Mouse (Mus musculus): ENCODE data around the gene Thbs3.
A peak's percentile ranks its signal among the peaks of the same experiment; 100 is the strongest.
"Not testable (repeated sequence)": the region's sequence is repeated elsewhere in the genome, so short reads cannot be mapped to it uniquely, and the experiment has no call there.

Gene Thbs3

DNA sequence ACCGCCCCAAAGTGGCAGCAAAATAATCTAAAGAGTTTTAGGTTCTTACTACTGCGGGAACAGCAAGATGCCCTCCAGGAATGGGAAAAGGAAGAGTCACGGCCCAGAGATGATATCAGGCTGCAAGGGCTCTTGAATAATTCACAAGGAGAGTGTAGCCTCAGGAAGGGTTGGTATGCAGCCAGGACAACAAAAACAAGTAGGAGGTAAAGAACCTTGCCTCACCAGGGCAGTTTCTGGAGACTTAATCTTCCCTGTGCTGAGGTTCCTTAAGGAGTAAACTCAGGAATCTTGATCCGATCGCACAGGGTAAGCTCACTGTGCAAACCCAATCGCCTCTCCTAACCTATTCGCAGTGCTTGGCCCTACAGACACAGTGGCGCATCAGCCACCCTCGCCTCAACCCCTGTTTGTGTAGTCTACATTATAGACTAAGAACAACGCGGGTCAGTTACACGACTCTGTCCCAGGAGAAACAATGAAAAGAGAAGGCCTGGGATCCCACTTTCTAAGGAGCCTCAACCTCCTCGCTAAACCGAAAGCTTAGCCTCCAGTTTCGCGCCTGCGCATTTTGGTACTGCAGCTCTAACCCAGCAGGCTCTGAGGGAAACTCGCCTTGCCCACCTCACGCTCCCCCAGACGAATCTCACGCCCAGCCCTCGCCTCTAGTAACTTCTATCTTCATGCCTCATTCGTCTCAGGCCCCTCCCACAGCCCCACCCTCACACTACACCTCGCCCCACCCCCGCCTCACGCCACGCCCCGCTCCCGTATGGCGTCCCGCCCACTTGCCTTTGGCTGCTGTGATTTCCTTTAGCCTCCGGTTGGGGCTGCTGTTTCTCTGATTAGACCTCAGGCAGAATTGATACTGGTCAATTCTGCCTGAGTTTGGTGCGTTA lies 18.8 kb upstream of the Thbs3 start:
- peak; percentile 90 to 91 for DNase-seq (ENCODE audit: low spot score in 2 of 2)

DNA sequence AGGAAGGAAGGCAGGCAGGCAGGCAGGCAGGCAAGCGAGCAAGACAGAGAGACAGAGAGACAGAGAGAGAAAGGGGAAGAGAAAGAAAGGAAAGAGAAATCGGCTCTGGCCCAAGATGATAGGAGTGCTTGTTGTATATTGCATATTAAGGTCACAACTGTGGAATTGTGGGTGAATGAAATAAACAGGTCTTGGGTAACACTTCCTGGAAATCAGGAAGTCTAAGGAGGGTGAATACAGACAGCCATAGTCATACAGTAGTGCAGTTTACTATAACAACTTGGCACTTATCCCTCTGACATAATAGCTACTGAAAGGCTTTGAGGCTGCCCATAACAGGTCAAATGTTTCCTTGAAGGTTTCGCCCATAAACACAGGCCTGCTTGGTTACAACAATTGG lies 15.1 kb upstream of the Thbs3 start:
- DNase-seq (ENCODE audit: low spot score in 2 of 2): no peak

DNA sequence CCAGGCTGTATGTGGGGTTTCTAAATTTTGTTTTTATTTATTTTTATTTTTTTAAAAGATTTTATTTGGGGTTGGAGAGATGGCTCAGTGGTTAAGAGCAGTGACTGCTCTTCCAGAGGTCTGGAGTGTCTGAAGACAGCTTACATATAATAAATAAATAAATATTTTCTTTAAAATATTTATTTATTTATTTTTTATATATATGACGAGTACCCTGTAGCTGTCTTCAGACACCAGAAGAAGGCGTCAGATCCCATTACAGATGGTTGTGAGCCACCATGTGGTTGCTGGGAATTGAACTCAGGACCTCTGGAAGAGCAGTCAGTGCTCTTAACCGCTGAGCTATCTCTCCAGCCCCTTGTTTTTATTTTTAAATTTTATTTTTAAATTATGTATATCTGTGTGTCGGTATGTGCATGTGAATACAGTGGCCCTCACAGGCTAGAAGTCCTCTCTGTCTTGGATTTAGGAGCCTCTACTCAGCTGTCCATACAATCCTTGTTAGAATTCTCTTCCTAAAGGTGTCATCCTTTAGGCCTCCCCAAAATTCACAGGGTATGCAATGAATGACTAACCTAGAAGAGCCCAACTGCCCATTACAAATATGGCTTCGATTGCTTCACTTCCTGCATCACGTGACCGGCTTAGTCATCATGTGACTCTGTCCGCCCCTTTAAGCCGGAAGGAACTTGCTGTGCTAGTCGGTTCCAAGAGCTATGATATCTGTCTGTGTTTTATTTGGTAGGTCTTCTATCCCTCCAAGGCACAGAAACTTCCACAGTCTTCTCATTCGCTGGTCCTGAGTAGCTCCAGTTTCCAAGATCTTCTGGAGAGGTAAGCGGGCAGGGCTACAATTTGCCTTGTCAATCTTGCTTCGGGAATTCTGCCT lies 12.5 kb upstream of the Thbs3 start, which contains the start of gene Gba:
Gene Gba (plus strand): TSS at position 676 of the 889 bp plus-strand sequence.
- DNase-seq (ENCODE audit: low spot score in 2 of 2): peak; percentile 75 to 86

DNA sequence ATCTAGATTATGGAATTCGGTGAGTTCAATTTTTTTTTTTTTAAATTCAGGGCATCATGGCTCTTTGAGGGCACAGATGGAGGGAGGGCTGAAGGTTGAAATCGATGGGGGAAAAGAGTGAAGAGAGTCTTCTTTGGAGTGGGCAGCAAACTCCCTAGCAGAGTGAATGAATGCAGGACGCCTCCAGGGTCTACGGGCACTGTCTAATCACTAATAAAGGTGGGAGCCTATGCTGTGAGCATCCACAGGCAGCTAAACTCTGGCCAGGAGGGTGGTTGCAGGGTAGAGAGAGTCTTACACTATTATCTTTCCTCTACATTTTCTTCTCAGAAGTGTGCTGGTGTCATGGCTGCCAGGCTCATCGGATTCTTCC lies 11.9 kb upstream of the Thbs3 start:
- DNase-seq (ENCODE audit: low spot score in 2 of 2): no peak

DNA sequence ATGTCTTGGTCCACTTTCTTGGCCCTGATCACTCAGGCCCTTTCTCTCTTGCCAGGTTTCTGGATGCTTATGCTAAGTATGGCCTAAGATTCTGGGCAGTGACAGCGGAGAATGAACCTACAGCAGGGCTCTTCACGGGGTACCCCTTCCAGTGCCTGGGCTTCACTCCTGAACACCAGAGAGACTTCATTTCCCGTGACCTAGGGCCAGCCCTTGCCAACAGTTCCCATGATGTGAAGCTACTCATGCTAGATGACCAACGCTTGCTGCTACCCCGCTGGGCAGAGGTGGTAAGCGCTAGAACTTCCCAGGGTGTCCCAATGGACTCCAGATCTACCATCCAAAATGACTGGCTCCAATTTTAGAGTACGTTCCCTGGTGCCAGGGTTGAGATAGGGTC lies 8.9 kb upstream of the Thbs3 start:
- no peak for DNase-seq (ENCODE audit: low spot score in 2 of 2)

DNA sequence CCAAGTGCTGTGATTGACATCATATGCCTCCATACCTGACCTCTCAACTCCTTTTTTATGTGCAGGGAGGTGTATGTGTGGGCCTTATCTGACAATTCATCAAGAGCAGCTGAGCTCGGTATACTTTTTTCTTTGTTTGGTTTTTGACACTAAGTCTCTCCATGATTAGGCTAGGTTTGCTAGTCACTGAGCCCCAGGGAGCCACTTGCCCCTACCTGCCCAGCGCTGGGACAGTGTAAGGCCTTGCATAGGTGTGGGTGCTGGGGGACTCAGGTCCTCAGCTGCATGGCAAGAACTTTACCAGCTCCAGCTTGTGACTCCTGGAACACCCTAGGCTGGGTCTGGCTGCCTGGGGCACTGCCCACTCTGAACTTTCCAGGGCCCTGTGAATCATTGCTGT lies 8.3 kb upstream of the Thbs3 start:
- no peak for DNase-seq (ENCODE audit: low spot score in 2 of 2)

DNA sequence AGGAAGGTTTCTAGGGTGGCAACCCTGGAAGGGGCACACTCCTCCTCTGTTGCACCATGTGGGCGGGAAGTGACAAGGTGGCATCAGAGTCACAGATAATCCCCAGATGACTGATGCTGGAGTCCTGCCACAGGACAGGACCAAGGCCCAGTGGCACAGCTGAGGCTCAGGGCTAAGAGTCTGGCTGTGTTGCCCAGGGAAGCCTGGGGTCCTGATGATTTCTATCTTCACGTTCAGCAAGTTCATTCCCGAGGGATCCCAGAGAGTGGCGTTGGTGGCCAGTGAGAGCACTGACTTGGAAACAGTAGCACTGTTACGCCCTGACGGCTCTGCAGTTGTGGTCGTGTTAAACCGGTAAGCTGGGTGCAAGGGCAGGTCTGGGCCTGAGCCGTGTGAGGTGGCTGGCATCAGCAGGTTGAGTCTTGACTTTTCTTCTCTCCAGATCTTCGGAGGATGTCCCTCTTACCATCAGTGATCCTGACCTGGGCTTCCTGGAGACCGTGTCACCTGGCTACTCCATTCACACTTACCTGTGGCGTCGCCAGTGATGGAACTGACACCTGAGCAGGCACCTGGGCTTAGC lies 6.8 kb upstream of the Thbs3 start:
- no peak for DNase-seq (ENCODE audit: low spot score in 2 of 2)

DNA sequence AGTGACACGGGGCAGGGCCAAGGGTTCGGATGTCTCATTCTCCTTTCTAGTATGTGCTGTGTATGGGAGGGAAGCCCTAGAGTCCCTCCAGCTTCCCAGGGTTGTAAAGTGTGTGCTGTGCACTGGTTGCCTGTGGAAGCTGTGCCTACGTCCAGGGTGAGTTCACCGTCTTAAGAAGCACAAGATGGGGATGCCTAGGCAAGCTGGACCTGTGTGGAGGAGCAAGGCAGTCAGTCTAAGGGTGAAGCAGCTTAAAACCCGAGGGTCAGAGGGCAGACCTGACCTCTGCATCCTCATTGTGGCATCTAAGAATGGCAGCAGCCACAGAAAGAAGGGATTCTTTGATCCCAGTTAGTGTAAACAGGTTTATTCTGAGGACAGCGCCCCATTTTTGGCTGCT lies 6.2 kb upstream of the Thbs3 start:
- DNase-seq (ENCODE audit: low spot score in 2 of 2): no peak

DNA sequence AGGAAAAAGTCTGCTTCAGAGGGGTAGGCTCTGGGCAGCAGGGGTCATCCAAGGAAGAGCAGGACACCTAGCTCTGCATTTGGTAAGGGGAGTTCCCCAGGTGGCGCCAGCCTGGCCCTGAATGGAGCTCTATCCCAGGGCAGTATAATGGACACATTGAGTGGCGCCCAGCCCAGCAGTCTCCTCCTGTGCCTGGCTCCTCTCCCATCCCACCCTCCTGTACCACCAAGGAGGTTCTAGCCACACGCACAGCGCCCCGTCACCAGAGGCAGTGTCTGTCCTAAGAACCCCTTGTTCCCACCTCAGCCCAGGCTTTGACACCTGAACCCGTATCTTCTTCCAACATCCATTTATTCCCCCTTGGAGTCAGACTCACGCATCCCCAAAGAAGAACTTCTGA lies 5.2 kb upstream of the Thbs3 start:
- no peak for DNase-seq (ENCODE audit: low spot score in 2 of 2)

DNA sequence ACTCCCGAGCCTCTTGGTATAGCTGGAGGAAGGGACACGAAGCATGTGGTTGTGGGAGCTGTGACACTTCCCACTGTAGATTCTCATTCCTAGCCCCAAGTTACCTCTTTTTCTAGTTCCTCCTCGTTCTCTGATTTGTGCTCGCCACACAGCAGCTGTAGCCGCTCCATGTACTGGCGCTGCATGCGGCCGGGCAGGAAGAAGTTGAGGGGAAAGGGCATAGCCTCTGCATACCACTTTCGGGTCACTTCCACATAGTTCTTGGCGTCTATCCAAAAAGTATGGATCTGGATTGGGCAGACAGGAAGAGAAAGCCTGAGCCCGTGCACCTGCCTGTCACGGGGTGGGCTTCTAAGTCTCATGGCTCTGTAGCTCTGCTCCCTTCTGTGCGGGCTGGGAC lies 4.8 kb upstream of the Thbs3 start:
- DNase-seq (ENCODE audit: low spot score in 2 of 2): no peak

DNA sequence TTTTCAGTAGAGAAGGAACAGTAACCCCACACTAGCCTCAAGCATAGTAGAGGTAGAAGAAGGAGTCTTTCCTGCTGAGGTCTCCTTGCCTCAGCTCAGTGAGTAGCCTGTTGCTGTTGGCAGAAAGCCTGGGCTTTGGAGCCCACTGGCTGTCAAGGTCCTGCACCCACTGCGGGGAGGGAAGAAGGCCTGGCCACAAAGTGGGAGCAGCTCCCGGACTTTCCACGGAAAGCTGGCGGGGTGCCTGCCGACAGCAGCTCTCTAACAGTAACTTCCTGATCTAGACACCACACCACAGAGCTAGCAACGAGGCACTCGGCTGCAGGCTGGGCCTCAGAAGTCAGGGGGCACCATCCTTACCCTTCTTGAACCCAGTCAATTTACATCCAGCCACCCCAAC lies 4.2 kb upstream of the Thbs3 start:
- DNase-seq (ENCODE audit: low spot score in 2 of 2): no peak

DNA sequence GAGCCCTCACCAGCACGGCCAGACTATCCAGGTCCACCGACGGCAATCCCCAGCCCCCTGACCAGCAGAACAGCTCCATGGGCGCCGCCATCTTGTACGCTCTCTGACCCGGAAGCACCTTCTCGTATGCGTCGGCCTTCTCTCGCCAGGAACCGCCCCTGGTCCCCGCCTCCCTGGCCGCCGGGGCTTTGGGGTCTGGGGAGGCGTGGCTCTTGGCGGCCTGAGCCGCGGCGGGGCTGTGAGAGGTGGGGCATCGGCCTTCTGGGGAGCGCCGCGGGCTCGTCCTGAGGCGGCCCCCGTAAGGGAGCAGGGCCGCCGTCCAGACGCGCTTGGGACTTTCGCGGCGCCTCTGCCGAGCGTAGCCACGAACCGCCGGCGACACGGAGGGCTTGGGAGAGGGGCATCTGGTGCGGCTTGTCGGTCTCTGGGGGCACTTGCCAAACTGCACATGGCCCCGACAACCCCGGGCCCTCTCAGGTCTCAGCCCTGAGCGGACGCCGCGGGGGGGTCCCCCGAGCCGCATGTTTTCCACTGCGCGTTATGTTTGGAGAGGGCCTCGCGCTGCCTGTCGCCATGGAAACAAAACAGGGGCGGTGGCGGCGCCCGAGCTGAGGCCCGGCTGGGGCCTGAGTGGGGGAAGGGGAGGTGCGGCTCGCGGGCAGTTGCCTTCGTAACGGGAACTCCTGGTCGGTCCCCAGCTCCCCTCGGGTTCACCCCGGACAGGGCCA lies 1.0 kb upstream of the Thbs3 start:
- DNase-seq (ENCODE audit: low spot score in 2 of 2): peak; percentile 73 to 77

DNA sequence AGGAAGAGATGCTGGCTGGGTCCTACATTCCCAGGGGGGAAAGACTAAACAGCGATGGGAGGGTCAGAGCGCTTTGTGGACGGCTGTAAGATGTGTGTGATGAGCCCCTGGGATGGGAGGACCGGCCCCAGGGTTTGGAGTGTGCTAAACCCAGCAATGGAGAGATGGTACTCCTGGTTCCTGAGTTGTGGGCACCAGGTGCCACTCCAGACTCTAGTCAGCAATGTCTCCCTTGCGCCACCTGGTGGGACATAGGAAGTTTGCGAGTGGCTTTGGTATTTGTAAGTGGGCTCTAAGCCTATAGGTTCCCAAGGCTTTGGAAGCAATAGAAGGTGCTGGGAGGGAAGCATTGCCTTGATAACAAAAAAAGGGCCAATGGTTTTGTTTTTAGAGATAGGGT lies 873 bp downstream of the Thbs3 start:
- DNase-seq (ENCODE audit: low spot score in 2 of 2): peak; percentile 70 to 85

DNA sequence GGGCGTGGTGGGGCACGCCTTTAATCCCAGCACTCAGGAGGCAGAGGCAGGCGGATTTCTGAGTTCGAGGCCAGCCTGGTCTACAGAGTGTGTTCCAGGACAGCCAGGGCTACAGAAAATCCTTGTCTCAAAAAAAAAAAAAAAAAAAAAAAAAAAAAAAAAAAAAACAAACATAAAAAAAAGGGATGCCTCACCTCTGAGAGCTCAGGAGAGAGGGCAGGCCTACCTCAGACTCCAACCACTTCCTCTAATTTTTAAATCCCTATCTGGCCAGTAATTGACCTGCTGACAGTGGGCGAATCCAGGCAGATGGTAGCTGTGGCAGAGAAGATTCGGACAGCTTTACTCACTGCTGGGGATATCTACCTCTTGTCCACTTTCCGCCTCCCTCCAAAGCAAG lies 1.4 kb downstream of the Thbs3 start:
- DNase-seq (ENCODE audit: low spot score in 2 of 2): not testable (repeated sequence)

DNA sequence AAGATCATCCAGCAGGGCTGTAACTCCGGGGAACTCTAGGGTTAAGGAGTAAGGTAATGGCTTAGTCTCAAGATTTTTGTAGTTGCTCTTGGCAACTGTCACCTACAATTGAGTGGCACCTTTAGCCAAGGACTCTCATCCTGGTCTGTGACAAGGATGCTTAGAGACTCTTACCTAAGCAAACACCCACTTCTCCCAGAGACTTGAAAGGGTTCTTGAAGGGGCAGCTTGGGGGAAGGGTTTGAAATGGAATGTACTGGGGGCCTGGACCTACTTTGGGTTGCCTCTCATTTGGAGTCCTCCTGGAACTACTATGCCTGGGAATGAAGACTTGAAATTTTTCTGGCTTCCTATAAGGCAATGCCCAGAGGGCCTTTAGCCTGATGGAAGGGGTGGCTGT lies 3.3 kb downstream of the Thbs3 start:
- DNase-seq (ENCODE audit: low spot score in 2 of 2): no peak

DNA sequence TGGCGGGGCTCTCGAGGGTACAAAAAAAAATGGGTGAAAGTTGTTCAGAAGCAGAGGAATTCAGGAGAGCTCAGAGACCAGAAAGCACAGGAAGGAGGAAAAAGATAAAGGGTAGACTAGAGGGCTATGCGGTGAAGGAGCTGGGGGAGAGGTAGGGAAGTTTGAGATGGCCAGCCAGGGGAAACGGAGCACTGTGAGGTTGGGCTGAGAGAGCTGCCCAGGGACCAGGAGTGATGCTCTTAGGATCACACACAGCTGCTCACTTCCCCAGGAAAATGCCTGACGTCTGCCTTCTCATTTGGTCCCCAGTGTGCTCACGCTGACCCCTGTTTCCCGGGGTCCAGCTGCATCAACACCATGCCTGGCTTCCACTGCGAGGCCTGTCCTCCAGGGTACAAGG lies 4.6 kb downstream of the Thbs3 start:
- DNase-seq (ENCODE audit: low spot score in 2 of 2): no peak

DNA sequence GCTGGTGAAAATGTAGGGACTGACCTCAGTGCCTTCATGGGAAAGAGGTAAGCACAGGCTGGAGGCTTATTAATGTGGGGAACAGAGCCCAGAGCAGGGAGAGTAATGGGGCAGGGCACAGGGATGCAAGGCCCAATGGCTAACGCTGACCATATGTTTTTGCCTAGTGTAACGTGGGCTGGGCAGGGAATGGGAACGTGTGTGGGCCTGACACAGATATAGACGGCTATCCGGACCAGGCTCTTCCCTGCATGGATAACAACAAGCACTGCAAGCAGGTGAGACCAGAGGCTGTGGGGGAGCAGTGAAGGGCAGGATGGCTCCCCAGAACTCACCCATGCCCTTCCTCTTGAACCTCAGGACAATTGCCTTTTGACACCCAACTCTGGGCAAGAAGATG lies 6.2 kb downstream of the Thbs3 start:
- DNase-seq (ENCODE audit: low spot score in 2 of 2): no peak

DNA sequence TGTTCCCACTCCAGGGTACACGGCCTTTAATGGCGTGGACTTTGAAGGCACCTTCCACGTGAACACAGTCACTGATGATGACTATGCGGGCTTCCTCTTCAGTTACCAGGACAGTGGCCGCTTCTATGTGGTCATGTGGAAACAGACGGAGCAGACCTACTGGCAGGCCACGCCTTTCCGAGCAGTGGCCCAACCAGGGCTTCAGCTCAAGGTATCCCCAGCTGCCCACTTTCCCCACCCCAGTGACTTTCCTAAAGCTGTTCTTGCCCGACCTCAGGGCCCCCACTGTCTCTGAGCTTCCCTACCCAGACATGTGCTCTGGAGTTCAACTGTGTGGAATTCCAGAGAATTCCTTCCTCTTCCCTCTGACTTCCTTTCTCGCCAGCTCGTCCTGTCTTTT lies 9.8 kb downstream of the Thbs3 start:
- no peak for DNase-seq (ENCODE audit: low spot score in 2 of 2)

DNA sequence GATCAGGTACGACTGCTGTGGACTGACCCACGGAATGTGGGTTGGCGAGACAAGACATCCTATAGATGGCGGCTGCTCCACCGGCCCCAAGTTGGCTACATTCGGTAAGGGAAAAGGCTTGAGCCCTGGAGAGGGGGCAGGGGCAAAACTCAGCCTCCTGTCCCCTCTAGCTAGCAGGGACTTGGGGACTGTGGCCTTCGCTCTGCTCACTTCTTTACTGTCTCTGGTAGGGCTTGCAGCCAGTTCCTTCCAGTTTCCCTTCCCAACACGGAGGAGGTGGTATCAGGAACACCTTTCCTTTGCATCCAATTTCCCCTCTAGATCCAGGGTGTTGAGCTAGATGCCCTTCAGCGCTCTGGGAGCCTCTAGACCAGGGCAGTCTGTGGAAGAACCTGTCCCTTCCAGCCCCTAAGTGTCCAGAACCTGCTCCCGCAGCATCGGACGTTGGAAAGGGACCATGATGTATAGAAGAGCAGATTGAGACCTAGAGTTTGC lies 10.4 kb downstream of the Thbs3 start:
- DNase-seq (ENCODE audit: low spot score in 2 of 2): no peak

DNA sequence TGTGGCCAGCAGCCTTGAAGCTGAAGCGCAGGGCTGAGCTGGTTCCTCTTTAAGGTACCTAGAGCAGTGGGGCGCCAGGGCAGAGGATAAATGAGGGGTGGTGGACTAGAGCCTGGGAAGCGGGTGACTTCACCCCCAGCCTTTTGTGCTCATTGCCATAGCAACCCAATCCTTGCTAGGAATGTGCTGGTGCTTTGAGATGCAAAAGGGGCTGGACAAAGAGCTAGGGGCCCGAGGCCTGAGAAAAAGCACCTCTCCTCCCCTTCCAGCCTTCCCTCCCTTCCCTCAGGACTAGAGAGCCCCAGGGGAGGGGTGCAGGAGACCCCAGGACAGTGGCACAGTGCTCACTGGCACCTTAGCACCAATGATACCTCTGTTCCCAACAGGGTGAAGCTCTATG lies 10.9 kb downstream of the Thbs3 start:
- DNase-seq (ENCODE audit: low spot score in 2 of 2): no peak

DNA sequence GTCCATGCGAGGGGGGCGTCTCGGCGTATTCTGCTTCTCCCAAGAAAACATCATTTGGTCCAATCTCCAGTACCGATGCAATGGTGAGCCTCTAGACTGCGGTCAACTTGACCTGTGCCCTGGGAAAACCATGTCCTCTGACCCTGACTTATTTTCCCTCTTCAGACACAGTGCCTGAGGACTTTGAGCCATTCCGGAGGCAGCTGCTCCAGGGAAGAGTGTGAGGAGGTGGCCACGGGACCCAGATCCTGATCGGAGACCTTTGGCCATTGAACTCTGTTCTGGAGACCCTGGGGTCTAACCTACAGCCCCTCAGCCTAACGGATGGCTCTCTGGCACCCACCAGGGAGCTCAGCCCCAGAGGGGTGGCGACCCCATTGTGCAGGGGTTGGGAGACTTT lies 11.4 kb downstream of the Thbs3 start:
- DNase-seq (ENCODE audit: low spot score in 2 of 2): no peak

DNA sequence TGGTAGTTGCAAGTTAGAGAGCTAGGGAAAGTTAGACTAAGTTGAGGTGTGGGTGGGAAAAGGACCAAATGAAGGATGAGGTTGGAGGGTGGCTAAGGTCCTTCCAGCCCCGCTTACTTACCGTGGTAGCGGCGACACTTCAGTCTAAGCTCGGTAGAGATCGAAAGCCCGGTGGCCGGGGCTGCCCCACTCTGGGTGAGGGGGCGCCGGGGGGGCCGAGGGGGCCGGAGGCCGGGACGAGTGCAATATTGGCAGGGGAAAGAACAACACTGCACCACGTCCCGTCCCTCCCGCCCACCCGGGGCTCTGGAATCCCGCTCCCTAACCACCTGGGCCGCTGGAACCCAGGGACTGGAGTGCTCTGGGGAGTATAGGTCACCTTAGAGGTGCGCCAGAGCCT lies 11.9 kb downstream of the Thbs3 start, which contains the start of gene Mtx1:
Gene Mtx1 (minus strand): TSS at position 189 of the 400 bp plus-strand sequence.
- DNase-seq (ENCODE audit: low spot score in 2 of 2): no peak

Measured in thymus, postnatal 10 days (tissue).